Mouse (Mus musculus) gastrocnemius, postnatal 25 days (tissue): ENCODE measurements around the gene Gm20388. TPM values are rescaled to one million over a fixed set of nuclear protein-coding genes. Genes with fewer than 3 reads are reported as not detected.

Experiments
- DNase-seq: peaks from one replicate; pipeline ENCODE4 v3.0.0; 2022
- total RNA-seq, 2 experiments: library from RNA; stranded (reverse); gene quantifications; 1 replicate in 1 of 2; 2 replicates in 1 of 2; pipeline ENCODE4 v1.2.3; 2021

Gm20388 gene
- total RNA-seq, 2 experiments from 2014 or later: 6.7 TPM; not detected in 1

DNA sequence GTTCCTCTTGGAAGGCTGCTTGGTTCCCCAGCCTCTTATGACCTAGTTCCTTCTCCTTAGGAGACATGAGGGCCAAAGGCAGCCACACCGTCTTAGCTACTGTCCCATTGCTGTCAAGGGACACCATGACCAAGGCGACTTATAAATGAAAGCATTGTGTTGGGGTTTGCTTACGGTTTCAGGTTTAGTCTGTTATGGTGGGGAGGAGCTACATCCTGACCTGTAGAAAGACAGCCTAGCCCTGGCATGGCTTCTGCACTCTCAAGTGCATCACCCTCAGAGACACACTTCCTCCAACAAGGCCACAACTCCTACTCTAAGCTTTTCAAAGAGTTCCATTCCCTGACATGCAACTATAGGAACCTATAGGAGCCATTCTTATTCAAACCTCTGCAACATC is 2794.0 kb downstream of the Gm20388 start:
- no peak for DNase-seq

DNA sequence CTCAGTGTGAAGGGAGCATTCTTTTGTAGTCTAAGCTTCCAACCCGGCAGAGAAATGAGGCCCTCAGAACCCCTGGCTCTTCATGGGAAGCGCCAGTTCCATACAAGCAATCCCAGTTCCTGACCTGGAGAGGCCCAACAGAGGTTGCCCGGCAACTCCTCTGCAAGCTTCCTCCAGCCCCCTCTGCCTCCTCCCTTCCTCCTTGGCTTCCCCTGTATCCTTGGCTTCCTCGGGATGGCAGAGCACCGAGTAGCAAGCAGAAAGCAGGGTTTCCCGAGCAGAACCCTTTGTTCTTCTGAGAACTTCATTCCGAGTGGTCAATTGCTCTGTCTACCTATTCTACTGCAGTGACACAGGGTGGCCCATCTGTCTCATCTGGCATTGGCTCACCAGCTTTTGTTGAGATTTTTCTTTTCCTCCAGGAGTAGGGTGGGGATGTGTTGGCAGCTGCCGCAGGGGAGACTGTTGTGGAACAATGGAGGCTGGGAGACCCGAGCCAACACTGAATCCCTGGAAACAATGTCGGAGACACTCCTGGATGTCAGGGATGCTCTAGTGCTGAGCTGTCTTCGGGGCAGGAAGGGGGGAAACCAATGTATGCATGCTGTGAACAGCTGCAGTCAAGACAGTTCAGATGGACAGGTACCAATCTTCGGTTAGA is 2795.4 kb downstream of the Gm20388 start:
- DNase-seq: no peak

DNA sequence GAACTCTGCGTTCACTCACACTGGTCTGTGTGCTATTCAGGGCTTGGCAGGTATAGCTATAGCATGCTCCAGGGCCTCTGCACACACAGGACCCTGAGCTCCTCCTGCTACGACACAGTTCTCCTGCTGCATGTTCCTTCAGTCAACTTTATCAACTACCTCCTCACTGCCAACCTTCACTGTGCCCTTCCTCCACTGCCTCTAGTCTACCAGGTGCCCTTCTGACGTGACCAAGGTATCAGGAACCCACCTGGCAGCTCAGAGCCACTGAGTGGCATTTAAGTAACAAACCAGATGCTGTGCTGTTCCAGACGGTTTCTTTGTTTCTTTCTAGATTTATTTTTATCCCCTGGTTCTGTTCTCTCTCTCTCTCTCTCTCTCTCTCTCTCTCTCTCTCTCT is 2796.5 kb downstream of the Gm20388 start:
- DNase-seq: no peak

DNA sequence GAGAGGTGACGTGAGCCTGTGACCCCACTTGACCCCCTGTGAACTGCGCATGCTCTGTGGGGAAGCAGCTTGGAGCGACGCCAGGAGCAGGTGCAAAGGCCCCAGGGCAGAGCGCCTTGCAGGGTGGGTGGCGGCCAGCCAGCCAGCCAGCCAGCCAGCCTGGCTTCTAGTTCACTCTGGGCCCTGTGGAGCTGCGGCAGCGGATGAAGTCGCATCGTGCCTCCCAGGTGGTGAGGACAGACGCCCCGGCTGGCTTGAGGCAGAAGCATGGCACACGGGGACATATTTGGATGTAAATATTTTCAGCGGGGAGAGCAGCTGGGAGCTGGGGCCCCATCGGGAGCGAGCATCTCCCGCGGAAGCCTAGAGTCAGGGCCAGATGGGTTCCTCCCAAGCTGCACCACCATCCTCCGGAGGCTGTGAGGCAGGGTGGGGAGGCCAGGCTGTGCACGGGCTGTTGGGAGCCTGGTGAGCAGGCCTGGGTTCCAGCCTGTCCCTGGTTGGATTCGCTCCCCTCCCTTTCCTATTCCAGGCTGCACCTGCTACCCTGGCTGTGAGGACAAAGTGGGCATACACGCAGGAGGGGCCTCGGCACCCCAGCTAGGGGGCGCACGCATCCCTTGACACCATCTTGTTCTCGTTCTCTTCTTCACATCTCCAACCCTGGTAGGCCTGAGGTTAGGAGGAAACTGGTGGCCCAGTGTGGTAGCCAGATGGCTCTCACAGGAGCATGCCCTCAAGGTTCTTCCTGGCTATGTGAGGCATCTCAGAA is 2798.9 kb downstream of the Gm20388 start:
- no peak for DNase-seq

DNA sequence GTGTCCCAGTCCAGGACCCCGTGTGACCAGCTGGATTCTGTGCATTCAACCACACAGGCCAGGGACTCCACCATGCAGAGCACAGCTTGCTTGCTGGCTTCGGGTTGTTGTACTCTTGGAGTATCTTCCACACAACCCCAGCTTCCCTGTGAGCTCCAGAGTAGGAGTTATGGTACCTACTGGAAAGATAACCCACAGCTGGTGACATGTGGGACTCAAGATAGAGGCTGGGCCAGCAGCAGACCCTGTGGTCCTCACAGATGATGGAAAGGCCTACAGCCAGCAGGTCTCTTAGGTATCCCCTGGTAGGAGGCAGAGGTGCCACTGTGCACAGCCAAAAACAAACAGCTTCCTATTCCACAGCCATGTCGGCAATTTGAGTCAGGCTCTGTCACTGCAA is 2800.8 kb downstream of the Gm20388 start:
- no peak for DNase-seq

DNA sequence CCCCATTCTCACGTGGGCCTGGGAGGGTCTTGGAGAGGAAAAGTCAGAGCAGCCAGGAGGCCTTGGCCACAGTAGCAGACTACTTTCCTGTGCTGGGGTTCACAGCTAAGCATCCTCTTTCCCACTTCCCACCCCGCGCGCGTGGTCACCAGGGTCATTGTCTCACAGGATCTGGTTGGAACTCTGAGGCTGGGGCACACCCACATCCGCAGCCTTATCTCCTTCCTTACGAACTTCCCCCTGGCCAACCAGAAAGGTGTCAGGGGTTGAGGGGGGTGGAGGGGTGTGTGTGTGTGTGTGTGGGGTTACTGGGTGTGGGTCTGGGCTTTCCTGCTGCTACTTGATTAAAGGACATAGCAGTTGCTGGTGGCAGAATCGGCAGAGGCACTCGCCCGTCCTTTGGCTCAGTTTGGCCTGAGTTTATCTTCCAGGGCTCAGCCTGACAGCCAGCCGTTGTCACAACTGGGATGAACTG is 2801.3 kb downstream of the Gm20388 start:
- peak; percentile 65 for DNase-seq

DNA sequence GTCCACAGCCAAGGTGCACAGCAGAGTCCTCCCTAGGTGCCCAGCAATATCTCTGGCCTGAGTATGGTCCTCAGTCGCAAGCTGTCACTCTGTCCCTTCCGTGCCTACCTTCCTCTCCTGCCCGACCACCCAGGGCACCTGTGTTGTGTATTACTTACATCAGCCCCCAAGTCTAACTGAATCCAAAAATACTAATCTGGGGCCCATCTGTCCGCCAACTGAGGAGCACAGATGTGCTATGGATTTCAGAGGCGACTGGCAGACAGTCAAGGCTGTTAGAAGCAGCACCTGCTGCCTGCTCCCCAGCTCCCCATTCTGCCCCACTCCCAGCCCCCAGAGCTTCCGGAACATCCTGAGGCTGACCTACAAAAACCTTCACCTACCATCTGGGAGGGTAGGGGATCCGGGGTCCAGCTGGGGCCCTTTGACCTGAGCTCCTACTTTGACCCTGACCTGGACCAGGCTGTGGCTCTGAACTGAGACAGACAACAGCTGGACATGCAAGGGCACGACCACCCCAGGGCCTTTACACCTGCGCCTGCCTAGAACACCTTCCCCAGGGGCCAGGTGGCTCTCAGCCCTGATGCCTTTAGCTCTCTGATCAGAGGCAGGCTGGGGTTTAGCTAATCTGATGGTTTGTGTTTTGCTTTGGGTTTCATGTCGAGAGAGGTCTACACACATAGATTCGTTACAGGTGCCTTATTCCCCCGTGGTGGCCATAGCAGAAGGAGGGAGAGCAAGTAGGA is 2801.9 kb downstream of the Gm20388 start:
- no peak for DNase-seq

DNA sequence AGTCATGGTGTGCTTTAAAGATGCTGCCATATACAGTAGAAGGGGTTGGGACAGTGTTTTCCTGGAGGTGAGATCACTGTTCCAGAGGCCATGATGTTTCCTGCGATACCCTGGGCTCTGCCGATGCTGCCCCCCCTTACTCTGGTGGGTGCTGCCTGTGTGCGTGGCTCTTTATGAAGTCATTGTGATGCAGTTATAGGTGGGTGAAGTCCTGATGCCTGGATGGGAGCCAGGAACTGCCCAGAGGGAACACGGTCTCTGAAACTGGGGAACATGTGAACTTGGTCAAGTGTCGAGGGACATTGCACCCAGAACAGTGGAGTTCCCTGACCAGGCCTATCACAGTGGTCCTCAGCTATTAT is 2802.5 kb downstream of the Gm20388 start:
- DNase-seq: no peak

DNA sequence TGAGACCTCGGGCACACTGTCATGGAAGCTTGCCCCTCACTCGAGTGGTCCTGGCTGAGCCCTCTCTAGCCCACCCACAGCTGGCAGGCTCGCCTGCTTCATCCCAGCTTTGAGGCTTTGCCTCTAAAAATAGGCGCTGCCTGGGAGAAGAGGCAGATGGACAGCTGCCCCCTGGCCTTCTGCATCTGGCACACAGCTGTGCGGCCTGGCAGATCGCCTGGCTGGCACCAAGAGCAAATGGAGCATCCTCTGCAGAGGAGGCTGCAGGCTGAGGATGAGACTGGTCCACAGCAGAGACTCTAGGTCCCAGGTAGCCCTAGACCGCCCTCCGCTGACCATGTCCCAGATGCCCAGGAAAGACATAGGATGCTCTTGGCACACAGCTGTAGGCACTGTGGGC is 2805.9 kb downstream of the Gm20388 start:
- DNase-seq: no peak

DNA sequence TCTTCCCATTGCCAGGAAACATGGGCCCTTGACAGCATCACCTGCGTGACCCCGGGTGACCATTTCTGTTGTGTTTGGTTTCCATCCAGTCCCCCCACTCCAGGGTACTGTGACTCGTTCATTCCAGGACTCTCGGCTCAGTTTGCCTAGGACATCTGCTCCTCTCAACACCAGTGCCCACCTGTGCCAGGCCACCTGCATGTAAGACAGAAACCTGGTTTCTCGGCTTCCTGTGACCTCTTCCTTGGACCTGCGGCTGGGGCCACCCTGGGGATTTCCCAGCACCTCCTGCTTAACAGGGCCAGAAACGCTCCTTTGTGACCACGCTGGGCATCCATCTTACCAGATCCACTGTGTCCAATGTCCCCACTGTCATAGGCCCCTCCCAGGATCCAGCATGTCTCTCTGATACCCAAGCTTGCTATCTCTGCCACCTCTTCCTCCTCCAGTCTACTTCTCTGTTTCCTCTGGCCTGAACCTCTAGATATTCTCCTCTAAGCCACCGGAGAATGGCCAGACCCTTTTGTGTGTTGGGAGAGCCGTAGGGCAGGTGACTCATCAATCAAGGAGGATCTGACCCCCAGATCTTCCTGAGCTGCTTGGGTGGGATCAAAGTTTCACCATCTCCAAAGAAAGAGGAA is 2807.3 kb downstream of the Gm20388 start:
- no peak for DNase-seq

DNA sequence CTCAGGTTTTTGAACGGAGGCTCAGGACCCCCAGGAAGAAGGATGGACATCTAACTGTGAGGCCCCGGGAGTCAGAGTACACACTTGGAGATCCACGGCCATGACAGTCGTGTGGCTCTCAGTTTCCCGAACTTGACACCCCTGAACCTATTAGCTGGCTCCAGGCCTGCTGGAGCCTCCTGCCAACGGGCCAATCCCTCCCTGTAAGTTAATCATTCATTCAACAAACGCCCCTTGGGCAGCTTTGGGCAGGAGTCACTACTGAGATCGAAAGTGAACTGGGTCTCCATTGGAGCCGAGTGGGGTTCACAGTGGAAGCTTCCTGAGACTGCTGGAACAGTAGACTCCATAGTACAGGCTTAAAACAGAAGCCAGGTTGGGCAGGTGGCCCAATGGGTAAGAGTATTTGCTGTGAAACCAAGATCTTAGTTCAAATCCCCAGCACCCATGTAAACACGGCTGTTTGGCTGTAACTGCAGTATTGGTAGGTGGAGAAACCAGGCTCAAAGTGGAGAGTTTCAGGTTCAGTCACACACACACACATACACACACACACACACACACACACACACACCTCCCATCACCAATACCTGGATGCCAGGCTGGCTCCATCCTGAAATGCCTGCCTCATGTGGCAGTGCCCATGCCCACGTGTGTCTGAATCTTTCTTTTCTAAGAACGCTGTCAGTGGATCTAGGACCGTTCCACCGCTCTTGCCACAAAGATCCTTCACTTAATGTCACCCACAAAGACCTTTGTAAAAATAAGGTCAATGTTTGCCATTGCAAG is 2808.3 kb downstream of the Gm20388 start:
- DNase-seq: no peak

DNA sequence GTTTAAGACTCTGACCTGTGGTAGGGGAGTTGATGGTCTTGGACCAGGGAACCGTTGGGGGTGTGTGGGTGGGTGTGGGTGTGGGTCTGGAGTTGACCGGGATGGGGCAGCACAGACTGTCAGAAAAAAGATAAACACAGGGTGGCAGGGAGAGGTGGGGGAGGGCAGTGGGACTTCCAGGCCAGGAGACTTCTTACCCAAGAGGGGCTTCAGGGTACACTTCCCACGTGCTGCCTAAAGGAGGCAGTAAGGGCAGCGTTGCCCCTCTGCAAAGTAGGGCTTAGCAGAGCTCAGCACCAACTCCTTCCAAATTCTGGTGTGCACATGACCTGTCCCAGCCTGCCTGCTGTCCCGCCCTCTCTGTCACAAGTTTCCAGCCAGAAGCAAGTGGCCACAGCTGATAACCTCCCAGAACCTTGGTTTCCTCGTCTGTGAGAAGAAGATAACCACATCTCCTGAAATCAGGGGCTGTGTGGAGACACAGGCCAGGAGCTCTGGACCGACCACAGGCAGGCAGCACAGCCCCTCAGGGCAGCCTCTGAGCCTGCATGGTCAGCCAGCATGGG is 2808.9 kb downstream of the Gm20388 start:
- DNase-seq: no peak

DNA sequence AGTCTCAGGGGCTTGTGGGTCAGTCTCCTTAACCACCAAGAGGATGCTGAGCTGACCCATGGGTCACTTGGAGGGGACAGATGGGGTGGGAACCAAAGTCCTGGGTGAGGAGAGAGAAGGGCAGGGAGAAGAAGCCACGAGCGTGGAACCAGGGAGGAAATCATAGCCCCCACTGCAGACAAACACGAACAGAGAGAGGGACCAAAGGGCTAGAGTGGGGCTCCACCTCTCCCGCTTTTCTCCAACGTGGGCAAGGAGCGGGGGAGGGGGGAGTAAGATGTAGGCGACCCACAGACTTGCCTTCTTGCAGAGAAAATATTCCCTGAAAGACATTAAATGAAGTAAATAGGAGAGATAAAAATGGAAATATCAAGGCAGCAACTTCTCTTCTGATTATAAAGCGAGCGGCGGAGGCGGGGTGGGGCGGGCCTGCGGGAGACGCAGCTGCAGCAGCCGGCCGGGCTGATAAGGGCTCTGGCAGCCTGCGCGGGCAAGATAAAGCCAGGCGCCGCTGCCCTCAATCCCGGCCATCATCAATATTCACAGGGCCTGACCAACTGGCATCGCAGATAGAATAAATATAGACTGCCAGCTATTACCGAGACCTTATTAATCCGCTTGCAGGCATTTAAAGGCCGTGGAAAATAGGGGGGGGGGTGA is 2809.6 kb downstream of the Gm20388 start:
- no peak for DNase-seq

DNA sequence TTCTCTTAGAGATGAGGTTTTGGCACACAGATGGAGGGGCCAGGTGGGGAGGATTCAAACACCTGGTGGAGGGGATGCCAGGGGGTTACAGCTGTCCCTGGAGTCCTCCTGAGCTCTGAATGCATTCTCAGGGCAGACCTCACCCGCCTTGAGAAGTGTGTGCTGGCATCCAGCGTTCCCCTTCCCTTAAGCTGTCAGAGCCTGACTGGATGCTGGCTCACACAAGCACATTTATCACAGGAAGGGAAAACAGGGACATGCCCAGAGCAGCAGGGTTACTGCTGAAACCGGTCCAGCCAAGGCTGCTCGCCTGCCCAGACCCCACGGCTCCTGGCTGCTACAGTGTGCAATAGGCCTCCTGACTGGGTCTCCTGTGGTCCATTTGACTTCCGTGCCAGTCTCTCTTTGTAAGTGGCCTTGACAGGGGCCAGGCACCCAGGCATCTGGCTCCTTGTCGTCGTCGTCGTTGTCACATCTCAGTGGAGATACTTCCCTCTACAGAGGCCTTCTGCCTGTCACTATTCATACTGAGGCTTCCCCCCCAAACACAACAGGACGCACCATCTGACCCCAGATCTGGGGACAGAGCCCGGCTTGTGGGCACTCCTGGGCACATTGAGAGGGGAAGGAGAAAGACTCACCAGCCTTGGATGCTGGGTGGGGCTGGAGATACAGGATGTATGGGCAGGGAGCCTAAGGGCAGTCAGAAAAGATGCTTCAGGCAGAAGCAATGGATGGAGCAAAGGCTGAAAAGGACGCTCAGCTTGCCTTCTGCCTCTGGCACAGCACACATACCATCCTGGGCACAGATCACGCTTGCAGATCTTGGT is 2810.4 kb downstream of the Gm20388 start:
- DNase-seq: no peak

DNA sequence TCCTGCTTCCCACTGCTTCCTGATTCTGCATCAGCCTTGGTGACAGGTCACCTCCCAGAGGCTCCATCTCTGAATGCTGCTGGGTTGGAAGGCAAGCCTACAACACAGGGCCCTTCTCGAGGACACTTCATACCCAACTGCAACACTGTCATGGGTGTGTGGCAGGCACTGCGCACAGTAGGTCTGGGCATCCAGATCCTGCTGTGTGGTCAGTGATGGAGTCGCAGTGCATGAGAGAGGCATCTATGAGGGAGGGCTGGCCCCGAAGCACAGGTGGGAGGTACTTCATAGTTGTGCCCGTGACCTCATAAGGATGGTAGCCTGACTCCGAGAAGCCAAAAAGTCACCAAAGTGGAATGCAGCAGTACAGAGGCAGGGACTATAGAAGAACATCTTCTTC is 2814.5 kb downstream of the Gm20388 start:
- no peak for DNase-seq

DNA sequence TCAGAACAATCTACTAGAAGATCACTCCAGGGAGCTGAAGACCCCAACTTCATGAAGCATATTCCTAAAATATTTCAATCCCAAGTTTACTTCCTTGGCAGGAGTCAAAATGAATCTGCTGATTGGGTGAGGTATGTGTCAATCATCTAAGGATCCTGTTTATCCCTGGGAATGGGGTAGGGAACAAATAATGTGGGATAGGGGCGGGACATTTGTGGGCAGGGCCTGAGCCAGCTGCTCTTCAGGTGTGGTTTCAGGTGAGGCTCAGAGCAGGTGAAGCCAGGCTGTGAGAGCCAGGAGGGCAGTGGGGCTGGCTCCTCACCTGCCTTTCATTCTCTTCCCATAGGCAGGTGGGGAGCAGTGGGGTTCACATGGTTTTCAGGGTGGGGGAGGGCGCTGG is 2816.1 kb downstream of the Gm20388 start:
- DNase-seq: no peak

DNA sequence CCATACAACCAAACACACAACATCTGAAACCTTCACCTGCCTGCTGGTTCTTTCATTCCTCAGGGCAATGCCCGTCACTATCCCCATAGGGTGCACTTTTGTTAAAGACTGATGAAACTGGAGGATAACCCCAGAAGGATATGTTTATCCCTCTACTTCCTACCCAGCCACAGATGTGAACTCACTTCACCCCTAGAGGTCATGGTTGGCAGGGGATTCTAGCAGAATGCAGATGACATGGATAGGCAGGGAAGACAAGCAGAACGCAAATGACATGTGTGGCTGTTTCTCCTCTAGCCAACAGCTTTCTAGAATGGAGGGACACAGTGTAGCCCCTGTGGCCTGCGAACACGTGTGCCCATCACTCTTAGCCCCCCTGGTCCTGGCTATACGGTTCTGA is 2816.8 kb downstream of the Gm20388 start:
- no peak for DNase-seq

DNA sequence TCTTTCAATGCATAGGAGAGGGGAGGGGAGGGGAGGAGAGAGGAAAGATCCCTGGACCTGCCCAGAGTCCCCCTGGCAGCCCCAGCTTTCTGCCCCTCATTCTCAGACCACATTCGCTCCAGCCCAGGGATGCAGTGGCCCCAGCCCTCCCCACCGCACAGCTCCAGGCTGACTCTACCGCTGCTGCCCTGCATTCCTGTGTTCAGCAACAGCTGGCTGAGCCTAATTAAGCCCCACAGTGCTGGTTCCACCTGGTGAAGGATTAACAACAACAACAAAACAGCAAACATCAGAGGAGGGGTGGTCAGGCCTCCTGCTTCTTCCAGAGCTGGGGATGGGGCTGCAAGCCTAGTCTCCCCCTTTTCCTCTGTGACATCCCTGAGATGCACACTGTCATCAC is 2818.0 kb downstream of the Gm20388 start:
- DNase-seq: no peak

DNA sequence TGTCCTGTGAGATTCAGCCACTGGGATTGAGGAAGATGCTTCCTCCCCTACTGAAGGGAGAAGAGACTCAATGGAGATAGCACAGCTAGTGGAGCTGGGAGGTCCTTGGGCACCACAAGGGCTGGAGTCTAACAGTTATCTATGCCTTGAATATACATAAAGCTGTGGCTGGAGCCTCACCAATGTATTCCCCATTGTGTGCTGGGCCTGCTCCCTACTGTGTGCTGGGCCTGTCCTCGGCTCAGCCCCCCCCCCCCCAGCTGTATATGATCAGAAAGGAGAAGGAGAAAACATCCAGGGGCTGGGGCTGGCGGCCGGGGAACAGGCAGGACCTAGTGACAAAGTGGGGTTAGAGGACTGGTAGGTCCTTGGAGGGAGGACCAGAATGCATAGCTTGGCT is 2824.5 kb downstream of the Gm20388 start:
- no peak for DNase-seq
